Mouse (Mus musculus) layer of hippocampus, adult 11-12 months (tissue): ENCODE data around the gene Mcoln2.

ENCODE experiments used
- DNase-seq: peaks from one replicate; pipeline ENCODE4 v3.0.0; 2022; ENCODE audit warnings: low spot score

Gene Mcoln2

DNA sequence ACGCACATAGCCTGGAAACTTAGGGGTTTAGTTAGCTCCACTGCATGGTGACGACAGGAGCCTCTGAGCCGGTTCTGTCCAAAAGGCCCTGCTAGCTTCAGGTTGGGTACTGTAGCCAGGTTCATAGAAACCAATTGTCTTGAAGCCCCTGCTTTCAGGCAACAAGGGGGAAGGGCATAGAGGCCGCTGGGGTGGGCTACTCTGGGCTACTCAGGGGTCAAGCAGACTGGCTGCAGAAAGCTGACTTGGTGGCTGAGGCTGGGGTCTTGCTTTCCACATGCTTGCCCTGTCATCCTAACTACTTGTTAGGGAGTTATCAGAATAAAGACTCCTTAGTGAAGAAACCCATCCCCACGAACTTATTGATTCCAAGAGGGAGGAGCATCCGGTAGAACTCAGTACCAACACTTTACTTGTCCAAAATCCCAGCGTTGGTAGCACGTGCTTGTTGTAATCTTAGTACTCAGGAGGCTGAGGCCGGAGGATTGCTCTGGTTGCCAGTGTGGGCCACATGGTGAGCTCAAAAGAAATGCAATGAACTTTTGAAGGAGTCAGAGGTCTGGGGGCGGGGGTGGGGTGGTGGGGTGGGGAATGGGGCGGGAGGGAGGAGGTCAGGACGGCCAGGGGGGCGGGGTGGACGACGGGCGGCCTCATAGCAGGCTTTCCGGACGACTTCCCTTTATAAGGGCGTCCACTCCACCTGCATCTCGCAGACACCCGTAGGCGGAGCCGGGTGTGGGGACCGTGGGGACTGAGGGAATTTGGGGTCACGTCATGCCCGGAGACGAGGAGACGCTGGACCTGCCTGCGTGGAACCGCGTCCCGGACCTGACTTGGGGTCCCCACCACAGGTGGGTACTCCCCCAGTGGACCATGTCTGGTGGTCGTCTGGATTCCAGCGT lies at the start of gene Mcoln2:
Mcoln2 (plus strand) TSS at position 678 of the 902 bp plus-strand sequence.
- no peak for DNase-seq

DNA sequence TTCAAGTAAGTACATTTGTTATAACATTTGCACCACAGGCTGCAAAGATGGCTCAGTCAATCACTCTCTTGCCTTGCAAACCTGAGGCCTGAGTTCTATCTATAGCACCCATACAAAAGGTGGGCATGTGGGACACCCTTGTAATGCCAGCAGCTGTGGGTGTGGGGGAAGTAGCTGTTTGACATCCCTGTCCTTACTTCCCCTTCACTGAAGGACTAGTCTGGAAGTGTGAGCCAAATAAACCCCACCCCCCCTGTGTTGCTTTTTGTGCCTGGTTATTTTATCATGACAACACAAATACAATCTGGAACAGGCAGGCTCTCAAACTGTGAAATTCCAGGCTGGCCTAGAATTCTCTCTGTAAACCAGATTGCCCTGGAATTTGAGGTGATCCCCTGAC lies 49.7 kb upstream of the Mcoln2 start:
- no peak for DNase-seq

DNA sequence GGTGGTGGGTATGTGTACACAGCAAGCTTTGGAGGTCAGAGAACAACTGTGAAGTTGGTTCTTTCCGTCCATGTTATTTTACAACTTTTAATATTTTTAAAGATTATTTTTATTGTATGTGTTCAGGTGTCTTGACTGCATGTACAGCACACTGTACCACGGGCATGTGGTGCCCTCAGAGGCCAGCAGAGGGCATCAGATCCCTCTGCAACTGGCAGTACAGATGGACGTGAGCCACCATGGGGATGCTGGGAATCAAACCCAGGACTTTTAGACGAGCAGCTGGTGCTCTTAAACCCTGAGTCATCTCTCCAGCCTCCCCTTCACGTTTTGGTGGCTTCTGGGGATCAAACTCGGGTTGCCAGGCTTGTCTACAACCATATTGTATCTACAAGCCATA lies 47.6 kb upstream of the Mcoln2 start:
- DNase-seq, result no peak

DNA sequence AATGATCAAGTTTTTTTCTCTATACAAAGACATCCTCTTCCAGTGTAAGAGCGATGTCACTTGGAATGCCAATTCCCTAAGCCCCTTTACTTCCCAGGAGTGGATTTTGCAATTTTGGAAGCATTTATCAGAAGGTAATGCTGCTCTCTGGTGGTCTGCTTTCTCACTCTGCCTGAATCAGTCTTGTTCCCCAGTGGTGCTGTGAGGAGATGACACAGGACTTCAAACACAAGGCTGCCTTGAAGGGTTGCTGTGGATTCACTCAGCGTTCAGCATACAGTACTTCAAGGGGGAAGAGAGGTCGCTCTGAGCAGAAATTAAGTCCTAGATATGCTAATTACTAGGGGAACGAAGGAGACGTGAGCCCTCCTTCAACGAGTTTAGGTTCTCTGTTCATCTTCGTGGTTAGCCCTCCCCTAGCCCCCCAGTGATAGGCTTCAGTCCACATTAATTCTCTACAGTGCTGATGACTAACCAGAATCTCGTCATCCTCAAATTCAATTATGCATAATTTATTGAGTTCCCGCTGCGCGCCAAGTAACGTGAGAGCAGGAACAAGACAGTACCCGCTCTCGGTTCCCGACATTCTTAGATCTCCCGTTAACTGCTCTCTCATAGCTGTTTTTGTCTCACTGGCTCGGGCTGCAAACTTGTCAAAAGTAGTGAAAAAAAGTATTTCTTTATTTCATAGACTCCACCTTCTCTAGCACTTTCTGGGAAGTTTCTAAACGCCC lies 42.4 kb upstream of the Mcoln2 start:
- DNase-seq, result no peak

DNA sequence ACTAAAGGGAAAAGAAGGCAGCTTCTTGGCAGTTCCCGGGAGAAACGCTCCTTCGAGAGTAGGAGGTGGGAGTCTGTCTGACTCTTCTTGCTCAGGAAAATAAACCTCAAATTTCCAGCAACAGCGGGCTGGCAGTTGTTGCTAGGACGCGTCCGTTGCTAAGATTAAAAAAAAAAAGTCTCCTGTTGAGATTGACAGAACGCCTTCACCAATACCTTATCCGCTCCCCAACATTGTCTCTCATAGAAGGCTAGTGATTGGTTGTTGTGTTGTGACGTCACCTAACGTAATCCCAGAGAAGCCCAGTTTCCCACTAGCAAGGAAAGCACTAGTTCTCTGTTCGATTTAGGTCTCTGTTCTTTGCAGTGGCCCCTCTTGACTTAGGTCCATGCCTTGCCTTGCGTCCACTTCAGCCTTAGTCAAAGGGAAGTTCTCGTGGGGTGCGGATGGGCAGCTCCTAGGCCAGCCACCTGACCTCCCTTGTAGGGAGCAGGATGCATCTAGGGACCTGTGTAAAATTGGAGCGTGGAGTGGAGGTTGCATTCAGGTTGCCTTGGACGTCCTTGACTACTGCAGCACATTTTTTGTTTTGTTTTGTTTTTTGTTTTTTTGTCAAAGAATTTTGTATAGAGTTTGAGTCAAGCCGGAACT lies 41.6 kb upstream of the Mcoln2 start, which contains the start of gene Wdr63:
Wdr63 (minus strand) TSS at position 210 of the 651 bp plus-strand sequence.
- DNase-seq, result peak; percentile 76

DNA sequence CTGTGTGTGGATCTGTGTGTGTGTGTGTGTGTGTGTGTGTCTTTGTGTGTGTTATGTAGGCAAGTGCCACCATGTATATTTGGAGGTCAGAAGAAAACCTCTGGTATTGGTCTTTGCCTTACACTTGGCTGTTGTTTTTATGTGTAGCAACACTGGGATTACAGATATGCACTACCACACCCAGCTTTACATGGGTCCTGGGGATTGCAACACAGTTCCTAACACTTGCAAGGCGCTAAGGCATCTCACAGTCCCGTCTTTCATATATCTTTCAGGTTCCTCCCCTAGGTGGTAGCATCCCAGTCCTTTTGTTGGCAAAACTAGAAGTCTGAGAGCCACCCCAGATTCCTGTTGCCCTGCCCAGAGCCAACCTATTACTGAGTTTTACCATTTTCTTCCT lies 40.7 kb upstream of the Mcoln2 start:
- no peak for DNase-seq

DNA sequence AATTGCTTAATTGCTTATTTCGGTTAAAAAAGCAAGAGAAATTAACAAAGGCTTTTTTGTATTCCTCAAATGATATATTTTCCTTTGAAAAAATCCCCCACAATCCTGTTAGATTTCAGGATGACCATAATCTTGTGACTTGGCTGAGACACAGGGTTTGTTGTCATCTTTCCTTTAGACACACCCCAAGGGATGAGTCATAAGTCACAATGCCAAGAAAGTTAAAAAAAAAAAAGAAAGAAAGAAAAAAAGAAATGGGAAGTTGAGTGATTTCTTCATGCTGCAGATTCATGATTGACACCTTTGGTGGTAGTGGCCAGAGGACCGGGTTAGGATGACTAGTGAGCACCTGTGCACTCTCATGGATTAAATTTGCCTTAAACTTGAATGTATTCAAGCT lies 39.3 kb upstream of the Mcoln2 start:
- no peak for DNase-seq

DNA sequence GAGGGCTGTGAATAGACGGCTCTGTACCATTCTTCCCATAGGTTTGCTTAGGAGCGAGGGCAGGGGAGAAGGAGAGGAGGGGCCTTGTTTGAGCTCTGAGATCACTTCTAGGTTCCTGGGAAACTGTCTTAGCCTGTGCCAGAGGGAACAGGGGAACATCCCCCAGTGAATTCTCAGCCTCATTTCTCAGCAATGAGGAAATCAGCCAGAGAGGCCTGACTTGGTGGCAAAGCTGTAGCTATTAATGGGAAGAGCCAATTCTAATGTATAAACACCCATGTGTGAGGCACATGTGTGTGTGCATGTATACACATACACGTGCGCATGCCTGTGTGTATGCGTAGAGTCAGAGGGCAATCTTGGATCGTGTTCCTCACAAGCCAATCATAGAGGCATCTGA lies 38.7 kb upstream of the Mcoln2 start:
- DNase-seq, result no peak

DNA sequence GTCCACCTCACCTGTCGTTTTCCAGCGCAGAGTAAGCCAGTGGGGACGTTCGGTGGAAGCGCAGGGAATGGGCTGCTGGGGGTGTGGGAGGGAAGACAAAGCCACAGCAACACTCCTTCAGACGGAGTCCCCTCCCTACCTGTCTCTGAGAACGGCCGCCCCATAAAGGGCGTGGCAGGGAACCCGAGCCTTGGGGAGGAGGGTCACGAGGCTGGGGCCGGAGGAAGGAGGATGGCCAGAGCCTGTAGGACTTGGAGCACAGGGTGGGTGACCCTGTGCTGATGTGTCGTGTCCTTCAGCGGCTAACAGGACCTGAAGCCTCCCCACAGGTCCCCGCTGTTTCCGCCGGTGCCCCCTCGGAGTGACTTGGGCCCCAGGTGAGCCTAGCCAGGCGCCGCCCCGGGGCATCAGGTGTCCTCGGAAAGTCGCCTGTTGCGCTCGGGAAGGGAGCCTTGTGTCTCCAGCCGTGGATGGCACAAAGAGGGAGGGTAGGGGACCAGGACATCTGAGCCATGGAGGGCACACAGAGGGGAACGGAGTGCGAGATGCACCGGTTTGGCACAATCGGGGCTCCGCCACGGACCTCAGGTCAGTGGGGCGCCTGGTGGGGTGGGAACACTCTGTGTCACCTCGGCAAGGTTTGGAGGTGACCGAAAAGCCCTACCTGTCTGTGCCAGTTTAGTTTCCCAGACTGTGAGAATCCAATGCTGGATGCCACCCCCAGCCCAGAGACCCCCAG lies 32.2 kb upstream of the Mcoln2 start, which contains the start of gene Mcoln3:
Mcoln3 (plus strand) TSS at position 193 of the 739 bp plus-strand sequence.
- DNase-seq, result no peak

DNA sequence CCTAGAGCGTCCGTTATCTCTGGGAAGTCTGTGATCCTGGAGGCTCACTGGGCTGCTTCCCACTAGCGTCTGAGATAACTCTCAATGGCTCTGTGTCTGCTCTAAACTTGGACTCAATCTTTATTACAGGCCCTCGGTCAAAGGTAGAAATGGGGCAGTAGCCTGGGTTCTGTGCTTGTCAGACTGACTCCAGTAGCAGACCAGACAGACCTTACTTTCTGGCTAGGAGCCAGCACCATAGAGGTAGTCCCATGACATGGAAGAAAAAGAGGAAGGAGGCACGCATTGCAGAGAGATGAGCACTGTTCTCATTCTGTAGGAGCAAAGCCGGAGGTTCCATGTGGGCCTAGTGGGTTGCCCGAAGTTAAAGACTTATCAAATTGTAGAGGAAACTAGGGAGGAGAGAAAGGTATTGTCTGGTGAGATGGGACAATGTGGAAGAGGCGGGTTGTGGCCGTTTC lies 31.6 kb upstream of the Mcoln2 start:
- DNase-seq, result no peak

DNA sequence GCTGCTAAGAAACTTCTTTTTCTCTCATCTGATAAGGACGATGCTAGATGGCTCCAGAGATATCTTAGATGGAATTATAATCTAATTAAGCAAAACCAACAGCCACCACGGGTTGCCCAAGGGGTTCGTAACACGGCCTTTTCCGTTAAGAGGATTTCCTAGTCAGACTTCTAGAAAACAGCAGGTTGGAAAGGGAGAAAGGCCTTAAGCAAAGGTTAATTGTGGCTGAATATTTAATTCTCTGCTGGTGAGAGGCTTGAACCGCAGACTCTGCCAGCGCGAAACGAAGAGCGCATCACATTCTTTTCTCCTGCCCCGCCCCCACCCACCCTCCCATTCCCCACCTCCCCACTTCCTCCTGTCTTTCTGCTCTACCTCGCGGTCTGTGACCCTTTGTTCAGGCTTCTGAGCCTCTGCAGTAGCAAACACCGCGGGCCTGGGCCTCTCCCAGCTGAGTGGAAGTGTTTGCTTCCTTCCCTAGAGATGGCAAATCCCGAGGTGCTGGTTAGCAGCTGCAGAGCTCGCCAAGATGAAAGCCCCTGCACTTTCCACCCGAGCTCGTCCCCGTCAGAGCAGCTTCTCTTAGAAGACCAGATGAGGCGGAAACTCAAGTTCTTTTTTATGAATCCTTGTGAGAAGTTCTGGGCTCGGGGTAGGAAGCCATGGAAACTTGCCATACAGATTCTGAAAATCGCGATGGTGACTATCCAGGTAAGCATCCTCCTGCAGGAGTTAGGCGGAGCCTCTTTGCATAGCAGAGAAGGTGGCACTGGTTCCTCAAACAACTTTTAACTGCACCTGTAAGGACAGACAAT lies 28.1 kb upstream of the Mcoln2 start:
- no peak for DNase-seq

DNA sequence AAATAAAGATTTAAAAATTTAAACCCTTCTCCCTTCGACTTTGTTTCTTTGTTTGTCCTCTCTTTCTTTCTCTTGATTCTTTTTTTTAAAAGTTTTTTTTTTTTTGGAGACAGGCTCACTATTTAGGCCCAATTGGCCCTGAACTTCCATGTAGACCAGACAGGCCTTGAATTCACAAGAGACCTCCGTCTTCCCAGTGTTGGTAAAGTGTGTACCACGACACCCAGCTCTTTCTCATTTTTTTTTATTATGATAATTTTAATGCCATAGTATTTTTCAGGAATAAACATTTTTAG lies 27.6 kb upstream of the Mcoln2 start:
- no peak for DNase-seq

DNA sequence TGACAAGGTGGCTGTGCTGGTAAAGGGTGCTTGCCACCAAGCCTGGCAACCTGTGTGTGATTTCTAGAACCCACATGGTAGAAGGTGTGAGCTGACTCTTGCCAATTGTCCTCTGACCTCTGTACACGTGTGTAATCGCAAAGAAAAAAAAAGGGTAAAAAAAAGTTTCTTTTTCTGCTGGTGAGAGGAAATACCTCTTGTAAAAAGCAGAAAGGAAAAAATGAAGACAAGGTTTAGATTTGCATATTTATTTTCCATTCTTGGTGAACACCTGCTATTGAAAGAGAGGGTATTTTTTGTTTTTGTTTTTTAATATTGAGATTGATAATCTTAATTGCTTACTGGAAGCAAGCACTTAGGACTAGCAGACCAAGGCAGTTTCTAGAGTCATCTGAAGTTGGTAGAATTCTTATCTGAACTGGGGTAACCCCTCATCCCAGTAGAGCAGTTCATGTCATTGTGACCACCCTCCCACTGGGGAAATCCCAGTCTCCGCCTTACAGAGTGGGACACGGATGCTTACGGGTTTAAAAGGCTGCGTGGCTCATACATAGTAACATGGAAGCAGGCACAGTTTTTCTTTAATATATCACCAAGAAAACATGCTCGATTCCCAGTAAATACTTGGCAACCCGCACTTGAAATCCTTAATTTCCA lies 26.7 kb upstream of the Mcoln2 start:
- DNase-seq, result no peak

DNA sequence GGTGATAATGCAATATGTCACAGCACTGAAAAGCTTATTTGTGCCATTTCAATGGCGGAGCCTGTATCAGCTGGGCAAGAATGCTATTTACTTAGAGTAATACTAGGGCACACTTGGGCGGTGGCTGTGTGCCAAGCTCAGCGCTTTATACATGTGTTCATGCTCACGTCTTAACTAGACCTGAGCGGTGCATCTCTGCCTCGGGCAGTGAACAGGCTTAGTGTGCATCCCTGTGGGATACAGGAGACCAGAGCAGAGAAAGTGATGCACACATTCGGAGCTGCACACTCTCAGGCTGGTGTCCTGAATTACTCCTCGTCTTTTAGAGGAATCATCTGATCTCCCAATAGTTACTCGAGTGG lies 26.2 kb upstream of the Mcoln2 start:
- DNase-seq, result no peak

DNA sequence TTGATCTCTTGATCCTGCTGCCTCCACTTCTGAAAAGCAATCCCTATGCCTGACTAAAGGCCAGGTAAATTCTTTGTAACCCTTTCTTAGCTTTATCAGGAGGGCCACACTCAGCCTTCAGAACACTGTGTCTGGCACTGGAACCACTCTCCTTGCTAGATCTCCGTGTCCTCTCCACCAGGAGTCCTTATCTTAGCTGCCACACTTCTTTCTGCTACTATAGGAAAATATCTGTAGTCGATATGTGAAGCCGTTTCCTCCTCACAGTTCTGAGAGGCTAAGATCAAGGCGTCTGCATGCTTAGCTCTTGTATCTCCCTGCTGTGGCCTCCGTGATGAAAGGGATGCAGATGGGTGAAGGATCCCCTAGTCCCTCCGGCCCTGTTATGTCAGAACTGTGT lies 22.4 kb upstream of the Mcoln2 start:
- DNase-seq, result no peak

DNA sequence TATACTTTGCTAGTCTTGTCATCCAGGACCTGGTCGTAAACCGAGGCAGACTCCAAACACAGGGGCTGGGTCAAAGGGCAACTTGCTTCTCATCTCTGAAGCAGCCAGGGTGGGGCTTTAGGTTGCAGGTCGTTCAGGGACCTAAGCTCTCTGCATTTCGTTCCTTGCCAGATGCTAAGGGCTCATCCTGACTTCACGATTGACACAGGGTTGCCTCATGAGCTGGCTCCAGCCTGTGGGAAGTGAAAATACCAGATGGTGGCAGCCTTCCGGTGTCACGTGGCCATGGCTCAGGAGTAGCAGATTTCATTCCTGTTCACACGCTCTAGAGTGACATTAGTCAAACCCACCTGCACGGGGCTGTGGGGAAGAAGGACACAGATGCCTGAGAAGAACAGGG lies 14.8 kb upstream of the Mcoln2 start:
- DNase-seq, result peak; percentile 7

DNA sequence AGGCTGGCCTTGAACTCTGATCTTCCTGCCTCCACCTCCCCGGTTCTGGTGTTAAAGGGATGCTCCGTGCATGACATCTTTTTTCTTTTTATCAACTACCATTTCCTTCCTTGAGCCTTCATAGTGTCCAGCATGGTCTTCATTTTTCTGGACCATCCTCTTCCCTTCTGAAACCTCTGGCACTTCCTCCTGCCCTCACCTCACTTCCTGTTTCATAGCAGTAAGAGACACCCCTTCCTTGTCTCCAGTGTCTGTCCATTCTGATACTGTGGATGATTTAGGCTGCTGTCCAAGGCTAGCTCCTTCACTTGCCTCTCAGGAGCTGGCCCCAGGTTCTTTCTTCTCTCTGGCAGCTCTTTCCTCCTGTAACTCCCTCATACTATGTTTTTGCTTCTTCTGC lies 14.2 kb upstream of the Mcoln2 start:
- DNase-seq, result no peak

DNA sequence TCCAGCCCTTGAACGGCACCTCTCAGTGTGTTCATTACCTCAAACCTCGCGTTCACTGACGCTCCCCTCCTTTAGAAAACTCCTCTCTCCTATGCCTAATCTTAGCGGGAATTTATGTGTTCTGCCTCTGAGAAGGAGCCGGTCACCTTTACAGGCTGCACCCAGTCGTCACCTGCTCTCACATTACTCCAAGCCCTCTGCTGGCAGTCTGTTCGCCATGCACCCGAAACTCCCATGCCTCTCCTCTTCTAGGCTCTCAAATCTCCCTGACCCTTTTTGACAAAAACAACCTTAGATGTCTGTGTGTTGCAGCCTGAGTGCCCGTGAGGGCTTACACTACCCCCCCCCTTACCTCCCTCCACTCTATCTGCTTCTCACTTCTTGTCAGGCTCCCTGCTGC lies 13.2 kb upstream of the Mcoln2 start:
- no peak for DNase-seq

DNA sequence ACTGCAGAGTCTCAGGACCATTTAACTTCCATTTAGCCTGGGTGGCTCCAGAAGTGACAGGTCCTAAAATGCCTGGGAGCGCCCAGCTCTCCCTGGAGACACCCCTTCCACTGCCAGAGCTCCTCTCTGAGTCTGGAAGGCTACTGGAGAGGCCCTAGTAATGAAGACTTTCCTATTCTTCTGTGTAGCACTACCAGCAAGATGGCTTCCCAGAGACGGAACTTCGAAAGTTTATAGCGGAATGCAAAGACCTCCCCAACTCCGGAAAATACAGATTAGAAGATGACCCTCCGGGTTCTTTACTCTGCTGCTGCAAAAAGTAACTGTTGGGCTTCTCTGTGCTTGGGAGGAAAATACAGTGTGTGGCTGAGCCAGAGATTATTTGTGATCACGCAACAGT lies 9.4 kb upstream of the Mcoln2 start:
- no peak for DNase-seq

DNA sequence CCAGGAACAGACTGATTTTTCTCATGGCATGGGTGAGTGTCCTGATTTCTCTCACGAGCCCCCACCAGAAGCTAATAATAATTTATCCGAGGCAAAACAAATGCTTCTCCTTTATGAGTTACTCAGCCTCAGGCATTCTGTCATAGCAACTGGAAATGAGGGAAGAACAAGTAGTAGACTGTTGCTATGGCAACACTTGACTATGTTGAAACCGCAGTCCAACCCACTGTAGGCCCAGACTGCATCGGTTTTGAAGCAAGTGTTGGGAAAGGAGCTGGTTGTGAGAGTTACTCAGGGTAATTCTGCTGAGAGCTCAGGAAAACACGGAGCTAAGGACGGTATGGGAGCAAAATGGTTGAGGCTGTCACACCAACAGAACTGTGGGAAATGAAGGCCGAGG lies 7.1 kb upstream of the Mcoln2 start:
- DNase-seq, result no peak

DNA sequence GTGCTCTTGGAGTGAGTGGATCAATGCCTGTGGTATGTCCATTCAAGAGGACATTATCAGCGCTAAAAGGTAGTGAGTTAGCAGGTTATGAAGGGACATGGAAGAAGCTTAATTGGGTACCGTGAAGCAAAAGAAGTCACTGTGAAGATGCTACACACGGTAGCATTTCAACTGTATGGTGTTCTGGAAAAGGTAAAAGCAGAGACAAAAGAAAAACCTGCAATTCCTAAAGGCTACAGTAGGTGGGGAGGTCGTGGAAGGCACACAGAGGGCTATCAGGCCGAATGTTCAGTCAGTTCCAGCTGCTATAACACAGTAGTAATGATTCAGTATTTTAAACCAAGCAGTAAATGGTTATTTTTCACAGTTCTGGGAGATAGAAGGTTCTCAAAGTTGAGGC lies 4.1 kb upstream of the Mcoln2 start:
- DNase-seq, result no peak
